Mouse (Mus musculus) lung, postnatal 0 days (tissue): Measurements from ENCODE around the gene Rrp1b. TPM values are rescaled to one million over a fixed set of nuclear protein-coding genes. Genes with fewer than 3 reads are reported as not detected.

ENCODE experiments used
- ATAC-seq: fragments of 200-750 bp; cut with Nextera tagmentation; 2 replicates; pipeline ENCODE4 v1.8.0; 2017; ENCODE audit warnings: moderate library complexity
- DNase-seq: peaks from one replicate; pipeline ENCODE4 v3.0.0-alpha.2; 2016; ENCODE audit warnings: low spot score
- H3K27ac ChIP-seq: fragments of 300-500 bp; sonication (generic); 2 replicates; pipeline ENCODE4 v1.5.1; 2014; ENCODE audit warnings: antibody characterized with exemption, mild to moderate bottlenecking, low read length, mixed read lengths
- H3K27me3 ChIP-seq: fragments of 300-500 bp; sonication (generic); replicated peaks from 2 replicates; pipeline ENCODE4 v1.6.1; 2014; ENCODE audit warnings: low read length, mixed read lengths; ENCODE audit not compliant: insufficient read depth
- H3K36me3 ChIP-seq: fragments of 300-500 bp; sonication (generic); 2 replicates; pipeline ENCODE4 v1.6.1; 2014; ENCODE audit warnings: low read length, mixed read lengths; ENCODE audit not compliant: insufficient read depth
- H3K4me1 ChIP-seq: fragments of 300-500 bp; sonication (generic); 2 replicates; pipeline ENCODE4 v1.6.1; 2014; ENCODE audit warnings: antibody characterized with exemption, low read depth, low read length, mixed read lengths; ENCODE audit not compliant: insufficient read depth
- H3K4me2 ChIP-seq: fragments of 300-500 bp; sonication (generic); replicated peaks from 2 replicates; pipeline ENCODE4 v1.6.1; 2014; ENCODE audit warnings: low read depth, mild to moderate bottlenecking, low read length, moderate library complexity, mixed read lengths
- H3K4me3 ChIP-seq: fragments of 300-500 bp; sonication (generic); 2 replicates; pipeline ENCODE4 v1.5.1; 2014; ENCODE audit warnings: low read depth, low read length
- H3K9ac ChIP-seq: fragments of 300-500 bp; sonication (generic); replicated peaks from 2 replicates; pipeline ENCODE4 v1.6.1; 2014; ENCODE audit warnings: low read depth, mild to moderate bottlenecking
- H3K9me3 ChIP-seq: fragments of 300-500 bp; sonication (generic); 2 replicates; pipeline ENCODE4 v1.6.1; 2016; ENCODE audit warnings: low read length, mixed read lengths
- CTCF ChIP-seq: IDR thresholded peaks from 2 replicates; pipeline ENCODE4 v1.5.1; 2016; ENCODE audit warnings: antibody characterized with exemption, mild to moderate bottlenecking
- EP300 ChIP-seq: IDR thresholded peaks from 2 replicates; pipeline ENCODE4 v1.6.1; 2016; ENCODE audit warnings: antibody characterized with exemption, mild to moderate bottlenecking, control low read depth
- WGBS: fragments of 180-500 bp; shearing (Covaris S2); extraction: QIAGEN DNeasy Blood & Tissue Kit; methylation state at CpG from one replicate; pipeline ENCODE4 v1.1.7; 2014; 5-methylcytosine and 5-hydroxymethylcytosine counted together
- polyA plus RNA-seq: library from polyadenylated mRNA; unstranded; fragments of >200 nt; fragmentation: Nextera tagmentation; extraction: Ambion mirVana; gene quantifications from 2 replicates; pipeline ENCODE4 v1.2.1, GENCODE M21; 2015

Rrp1b gene
- polyA plus RNA-seq, 1 experiment from 2014 or later = 26.3 TPM

DNA sequence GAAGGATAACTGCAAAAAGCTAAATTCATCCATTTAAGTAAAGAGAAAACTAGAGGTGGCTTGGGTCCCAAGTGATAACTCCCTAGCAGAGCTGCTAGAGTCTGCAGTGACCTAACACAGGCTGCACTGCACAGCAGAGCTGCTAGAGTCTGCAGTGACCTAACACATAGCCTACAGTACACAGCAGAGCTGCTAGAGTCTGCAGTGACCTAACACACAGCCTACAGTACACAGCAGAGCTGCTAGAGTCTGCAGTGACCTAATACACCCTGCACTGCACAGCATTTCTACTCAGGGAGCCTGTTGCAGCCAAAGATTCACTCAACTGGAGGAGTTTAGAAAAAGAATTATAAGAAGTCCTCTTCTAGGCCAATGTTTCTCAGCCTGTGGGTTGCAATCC, 22.2 kb upstream of the Rrp1b start:
- H3K36me3 ChIP-seq = no peaks in the 10 kb centered on the region
- no peaks in the 10 kb centered on the region for H3K9me3 ChIP-seq
- ATAC-seq = no peak
- H3K27ac ChIP-seq = no peak overlapping the region
- DNase-seq = no peak
- H3K4me2 ChIP-seq = no peak overlapping the region
- no peaks in the 10 kb centered on the region for H3K4me1 ChIP-seq
- no peak overlapping the region for H3K9ac ChIP-seq
- TF ChIP-seq CTCF = no peak
- TF ChIP-seq EP300 = no peak
- H3K4me3 ChIP-seq = no peak overlapping the region
- H3K27me3 ChIP-seq = no peaks in the 10 kb centered on the region

DNA sequence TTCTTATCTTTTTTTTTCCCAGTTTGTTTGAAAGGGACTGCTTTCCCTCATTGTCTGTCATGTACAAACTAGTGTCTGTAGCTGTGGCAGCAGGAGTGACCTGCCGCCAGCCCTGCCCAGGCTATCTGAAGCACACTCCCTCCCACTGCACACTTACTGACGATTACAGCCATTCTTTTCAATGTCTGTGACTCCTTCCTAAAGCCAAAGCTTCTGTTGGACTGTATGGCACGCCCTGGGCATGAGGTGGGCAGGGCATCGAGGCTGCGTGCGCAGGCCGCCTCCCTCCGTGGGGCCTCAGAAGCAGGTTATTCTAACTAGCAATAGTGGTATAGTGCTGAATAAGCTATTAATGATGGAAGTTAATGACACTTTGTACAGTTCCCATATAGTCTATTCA, 19.4 kb upstream of the Rrp1b start:
- Histone ChIP-seq H3K27ac (no peak overlapping the region), H3K4me3 (no peak overlapping the region), H3K36me3 (no peaks in the 10 kb centered on the region), H3K9ac (no peak overlapping the region), H3K4me1 (no peaks in the 10 kb centered on the region), H3K9me3 (no peaks in the 10 kb centered on the region), H3K4me2 (no peak overlapping the region), H3K27me3 (no peaks in the 10 kb centered on the region)
- DNase-seq (no peak), ATAC-seq (no peak)
- WGBS = 88% methylated on average over 8 of the region's 8 CpGs
- TF ChIP-seq EP300 = no peak

DNA sequence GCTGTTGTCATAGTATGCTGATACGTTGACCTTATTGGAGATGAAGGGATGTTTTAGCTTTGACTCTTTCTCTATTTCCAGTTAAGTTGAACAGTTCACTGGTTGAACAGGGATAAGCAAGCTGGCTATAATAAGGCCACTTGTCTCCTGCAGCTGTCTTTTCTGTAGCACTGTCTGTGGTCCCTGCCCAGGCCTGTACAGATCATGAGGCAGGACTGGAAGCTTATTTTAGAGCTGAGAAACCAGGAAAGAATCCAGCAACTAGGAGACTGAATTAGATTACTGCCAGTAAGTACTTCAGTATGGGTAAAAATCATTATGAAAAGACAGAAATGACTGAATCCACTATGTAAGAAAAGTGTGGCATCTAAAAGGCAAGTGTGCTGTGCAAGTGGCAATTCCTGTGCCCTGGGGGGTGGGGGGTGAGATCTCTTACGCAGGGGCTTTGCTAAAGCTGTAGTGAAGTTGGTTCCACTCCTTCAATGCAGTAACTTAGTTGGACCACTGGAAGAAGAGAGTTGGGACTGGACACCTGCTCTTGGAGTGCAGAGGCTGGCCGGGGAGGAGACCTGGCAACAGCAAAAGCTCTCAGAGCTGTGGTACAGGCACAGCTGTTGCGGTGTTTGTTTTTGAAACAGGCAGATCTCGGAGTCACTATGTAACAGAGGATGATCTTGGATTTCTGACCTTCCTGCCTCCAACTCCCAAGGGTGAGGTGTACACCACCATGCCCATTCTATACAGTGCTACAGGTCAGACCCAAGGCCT, 17.6 kb upstream of the Rrp1b start:
- ATAC-seq (peak; percentile 35; the same call in 1 of the 2 replicates), DNase-seq (peak; percentile 38)
- TF ChIP-seq CTCF = no peak
- TF ChIP-seq EP300 = no peak
- H3K4me2 ChIP-seq = no peak overlapping the region
- no peaks in the 10 kb centered on the region for H3K36me3 ChIP-seq
- 62% methylated on average over 5 of the region's 5 CpGs for WGBS
- no peak overlapping the region for H3K27ac ChIP-seq
- no peaks in the 10 kb centered on the region for H3K4me1 ChIP-seq
- no peak overlapping the region for H3K4me3 ChIP-seq
- H3K9ac ChIP-seq = no peak overlapping the region
- H3K9me3 ChIP-seq = no peaks in the 10 kb centered on the region
- H3K27me3 ChIP-seq = no peaks in the 10 kb centered on the region

DNA sequence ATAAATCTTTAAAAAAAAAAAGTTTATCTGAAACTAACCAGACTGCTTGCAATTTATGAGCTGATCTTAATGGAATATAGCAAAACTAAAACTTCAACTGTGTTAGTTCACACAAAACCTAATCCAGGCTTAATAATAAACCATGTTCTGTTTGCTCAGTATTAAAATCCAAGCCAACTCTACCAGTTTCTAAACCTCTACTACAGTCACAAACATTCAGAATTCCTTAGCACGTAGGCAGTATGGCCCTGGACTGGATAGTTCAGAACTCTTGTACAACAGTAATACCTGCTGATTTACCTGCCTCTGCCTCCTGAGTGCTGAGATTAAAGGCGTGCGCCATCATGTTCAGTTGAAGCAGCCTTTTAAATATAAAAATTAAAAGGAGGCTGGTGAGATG, 13.9 kb upstream of the Rrp1b start:
- WGBS = 81% methylated on average over 3 of the region's 3 CpGs
- ATAC-seq = no peak
- no peak overlapping the region for H3K4me3 ChIP-seq

DNA sequence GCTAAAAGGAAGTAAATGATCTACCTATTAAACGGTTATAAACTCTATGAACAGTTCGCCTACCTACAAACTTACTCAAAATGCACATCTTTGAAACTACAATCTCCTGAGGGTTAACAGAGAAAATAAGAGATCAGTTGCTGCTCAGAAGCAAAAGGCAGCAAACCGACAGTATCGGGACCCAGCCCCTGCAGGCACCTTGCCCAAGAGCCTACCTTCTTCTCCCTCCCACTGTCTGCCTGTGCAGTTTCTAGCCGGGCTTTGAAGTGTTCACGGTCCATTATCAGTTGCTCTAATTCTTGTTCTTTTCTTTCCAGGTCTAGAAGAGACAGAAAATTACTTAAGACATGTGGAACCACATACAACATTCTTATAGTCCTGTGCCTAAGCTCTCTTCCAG, 13.3 kb upstream of the Rrp1b start:
- Histone ChIP-seq H3K4me1 (no peaks in the 10 kb centered on the region), H3K4me3 (no peak overlapping the region), H3K9ac (no peak overlapping the region), H3K4me2 (no peak overlapping the region), H3K27me3 (no peaks in the 10 kb centered on the region), H3K36me3 (no peaks in the 10 kb centered on the region), H3K9me3 (no peaks in the 10 kb centered on the region), H3K27ac (0 out of 2 replicates have a peak overlapping the region, but pooled peaks have one; percentile 11)
- WGBS = 69% methylated on average over 6 of the region's 6 CpGs
- no peak for TF ChIP-seq CTCF
- TF ChIP-seq EP300 = no peak
- no peak for DNase-seq
- no peak for ATAC-seq

More for the DNA sequence above, 13.9 kb upstream of the Rrp1b start:
- TF ChIP-seq CTCF (no peak), EP300 (no peak)
- Histone ChIP-seq H3K4me1 (no peaks in the 10 kb centered on the region), H3K27ac (no peak overlapping the region), H3K9me3 (no peaks in the 10 kb centered on the region), H3K4me2 (no peak overlapping the region), H3K36me3 (no peaks in the 10 kb centered on the region), H3K27me3 (no peaks in the 10 kb centered on the region), H3K9ac (no peak overlapping the region)
- DNase-seq = no peak

DNA sequence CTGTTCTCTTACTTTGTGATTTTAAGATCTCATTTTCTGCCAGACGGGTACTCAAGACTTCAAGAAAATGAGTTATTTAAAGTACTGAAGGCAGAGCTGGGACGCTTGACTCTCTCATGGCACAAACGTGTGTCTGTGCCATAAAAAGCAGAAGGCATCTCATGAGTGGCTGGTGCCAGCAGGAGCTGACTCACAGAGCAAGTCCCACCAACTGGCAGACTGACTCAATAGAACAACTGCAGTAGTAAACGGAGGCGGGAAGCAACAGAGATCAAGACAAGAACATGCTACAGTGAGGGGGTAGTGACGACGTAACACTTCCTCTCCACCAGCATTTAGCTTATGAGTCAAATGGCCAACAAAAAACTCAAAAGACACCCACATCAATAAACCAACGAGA, 12.8 kb upstream of the Rrp1b start:
- no peak overlapping the region for H3K4me3 ChIP-seq
- DNase-seq (peak; percentile 42), ATAC-seq (no peak)
- H3K27ac ChIP-seq = no peak overlapping the region
- H3K4me1 ChIP-seq = no peaks in the 10 kb centered on the region
- H3K4me2 ChIP-seq = no peak overlapping the region
- TF ChIP-seq EP300 = no peak
- TF ChIP-seq CTCF = no peak
- no peaks in the 10 kb centered on the region for H3K36me3 ChIP-seq
- H3K9ac ChIP-seq = no peak overlapping the region
- 49% methylated on average over 8 of the region's 8 CpGs for WGBS
- H3K27me3 ChIP-seq = no peaks in the 10 kb centered on the region
- no peaks in the 10 kb centered on the region for H3K9me3 ChIP-seq

DNA sequence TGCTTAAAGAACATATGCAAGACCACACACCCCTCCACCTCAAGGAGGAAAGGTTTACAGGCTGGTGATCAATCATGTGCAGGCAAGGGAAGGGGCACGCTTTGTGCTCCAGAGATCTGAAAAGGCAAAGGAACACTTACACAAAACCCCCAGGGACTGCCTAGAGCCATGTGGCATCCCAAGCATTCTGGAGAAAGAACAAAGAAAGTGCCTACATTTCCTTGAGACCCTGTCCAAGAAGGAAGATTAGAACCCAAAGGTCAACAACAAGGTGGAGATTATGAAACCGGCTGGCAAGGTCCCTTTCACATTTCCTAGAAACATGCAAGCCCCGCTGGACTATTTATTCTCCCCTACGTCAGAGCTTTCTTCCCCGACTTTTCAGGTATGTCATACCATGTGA, 11.2 kb upstream of the Rrp1b start:
- Histone ChIP-seq H3K9me3 (no peaks in the 10 kb centered on the region), H3K36me3 (no peaks in the 10 kb centered on the region), H3K27ac (peak overlapping the region; percentile 60), H3K4me3 (no peak overlapping the region), H3K4me1 (no peaks in the 10 kb centered on the region), H3K9ac (no peak overlapping the region), H3K4me2 (no peak overlapping the region), H3K27me3 (no peaks in the 10 kb centered on the region)
- peak; percentile 50 for ATAC-seq
- 28% methylated on average over 5 of the region's 5 CpGs for WGBS
- TF ChIP-seq EP300 (peak; percentile 76), CTCF (no peak)
- DNase-seq = peak; percentile 72
